Mouse (Mus musculus): ENCODE measurements around the gene Tppp. TPM values are rescaled to one million over a fixed set of nuclear protein-coding genes. Genes with fewer than 3 reads are reported as not detected.

Gene Tppp
- 59.6 and 120 TPM in 2 replicates for polyA plus RNA-seq (2012; ENCODE audit: insufficient read depth, insufficient read length, low replicate concordance, missing spikeins)

GRCm38 (mm10) chr13:74008948-74009718 is at the start of gene Tppp:
Gene Tppp (plus strand): TSS chr13:74009407.
- Histone ChIP-seq H3K4me3 (ENCODE audit: insufficient read depth, low read depth, low read length) (peak within 1 kb of the TSS; percentile 75), H3K4me1 (ENCODE audit: control insufficient read depth, insufficient read depth, low read length) (peaks cover 11% of the 10 kb centered on the region), H3K27ac (ENCODE audit: insufficient read depth, low read depth, low read length) (peak within 1 kb of the TSS; percentile 47)
- TF ChIP-seq CTCF (IDR thresholded peaks at IDR 0.05; ENCODE audit: insufficient read depth, low read depth, low read length) = no peak
- 0 out of 2 replicates have a peak, but pooled peaks have one; percentile 47 for TF ChIP-seq POLR2A (IDR thresholded peaks at IDR 0.05; ENCODE audit: insufficient read depth, low read depth, low read length)
- under 1% methylated on average over 56 of the region's 56 CpGs for WGBS

GRCm38 (mm10) chr13:73960117-73960652 is 49.0 kb upstream of the Tppp start:
- H3K4me3 ChIP-seq (ENCODE audit: insufficient read depth, low read depth, low read length) = no peak overlapping the region
- TF ChIP-seq CTCF (IDR thresholded peaks at IDR 0.05; ENCODE audit: insufficient read depth, low read depth, low read length) (no peak), POLR2A (IDR thresholded peaks at IDR 0.05; ENCODE audit: insufficient read depth, low read depth, low read length) (no peak)
- WGBS = 90% methylated on average over 10 of the region's 10 CpGs
- H3K27ac ChIP-seq (ENCODE audit: insufficient read depth, low read depth, low read length) = no peak overlapping the region
- H3K4me1 ChIP-seq (ENCODE audit: control insufficient read depth, insufficient read depth, low read length) = no peaks in the 10 kb centered on the region

GRCm38 (mm10) chr13:73961177-73961576 is 48.0 kb upstream of the Tppp start:
- TF ChIP-seq POLR2A (IDR thresholded peaks at IDR 0.05; ENCODE audit: insufficient read depth, low read depth, low read length) = no peak
- no peak for TF ChIP-seq CTCF (IDR thresholded peaks at IDR 0.05; ENCODE audit: insufficient read depth, low read depth, low read length)
- WGBS = 74% methylated on average over 4 of the region's 4 CpGs
- Histone ChIP-seq H3K4me3 (ENCODE audit: insufficient read depth, low read depth, low read length) (no peak overlapping the region), H3K27ac (ENCODE audit: insufficient read depth, low read depth, low read length) (no peak overlapping the region), H3K4me1 (ENCODE audit: control insufficient read depth, insufficient read depth, low read length) (no peaks in the 10 kb centered on the region)

- H3K4me3 ChIP-seq (ENCODE audit: insufficient read depth, low read depth, low read length) = no peak within 1 kb of the TSS
- H3K27ac ChIP-seq (ENCODE audit: insufficient read depth, low read depth, low read length) = no peak within 1 kb of the TSS
- no peak for TF ChIP-seq POLR2A (IDR thresholded peaks at IDR 0.05; ENCODE audit: insufficient read depth, low read depth, low read length)
- TF ChIP-seq CTCF (IDR thresholded peaks at IDR 0.05; ENCODE audit: insufficient read depth, low read depth, low read length) = no peak
- no peaks in the 10 kb centered on the region for H3K4me1 ChIP-seq (ENCODE audit: control insufficient read depth, insufficient read depth, low read length)
- 77% methylated on average over 5 of the region's 5 CpGs for WGBS
Observed at GRCm38 (mm10) chr13:73963551-73963950, 45.7 kb upstream of the Tppp start, which contains the start of gene Zdhhc11. Gene Zdhhc11 (plus strand): TSS chr13:73963851.

GRCm38 (mm10) chr13:73970545-73971448 is 38.4 kb upstream of the Tppp start:
- WGBS = 35% methylated on average over 12 of the region's 12 CpGs
- no peak for TF ChIP-seq CTCF (IDR thresholded peaks at IDR 0.05; ENCODE audit: insufficient read depth, low read depth, low read length)
- no peak for TF ChIP-seq POLR2A (IDR thresholded peaks at IDR 0.05; ENCODE audit: insufficient read depth, low read depth, low read length)
- no peak overlapping the region for H3K27ac ChIP-seq (ENCODE audit: insufficient read depth, low read depth, low read length)
- H3K4me3 ChIP-seq (ENCODE audit: insufficient read depth, low read depth, low read length) = no peak overlapping the region
- H3K4me1 ChIP-seq (ENCODE audit: control insufficient read depth, insufficient read depth, low read length) = peaks cover 6% of the 10 kb centered on the region; the same call in 1 of the 2 replicates

- Histone ChIP-seq H3K4me3 (ENCODE audit: insufficient read depth, low read depth, low read length) (no peak overlapping the region), H3K4me1 (ENCODE audit: control insufficient read depth, insufficient read depth, low read length) (peaks cover 6% of the 10 kb centered on the region; the same call in 1 of the 2 replicates), H3K27ac (ENCODE audit: insufficient read depth, low read depth, low read length) (no peak overlapping the region)
- WGBS = 95% methylated on average over 3 of the region's 3 CpGs
- TF ChIP-seq CTCF (IDR thresholded peaks at IDR 0.05; ENCODE audit: insufficient read depth, low read depth, low read length) = no peak
- no peak for TF ChIP-seq POLR2A (IDR thresholded peaks at IDR 0.05; ENCODE audit: insufficient read depth, low read depth, low read length)
Observed at GRCm38 (mm10) chr13:73974523-73974922, 34.7 kb upstream of the Tppp start.

- WGBS = 89% methylated on average over 5 of the region's 5 CpGs
- no peak overlapping the region for H3K27ac ChIP-seq (ENCODE audit: insufficient read depth, low read depth, low read length)
- H3K4me3 ChIP-seq (ENCODE audit: insufficient read depth, low read depth, low read length) = no peak overlapping the region
- no peaks in the 10 kb centered on the region for H3K4me1 ChIP-seq (ENCODE audit: control insufficient read depth, insufficient read depth, low read length)
- TF ChIP-seq POLR2A (IDR thresholded peaks at IDR 0.05; ENCODE audit: insufficient read depth, low read depth, low read length) (no peak), CTCF (IDR thresholded peaks at IDR 0.05; ENCODE audit: insufficient read depth, low read depth, low read length) (no peak)
Observed at GRCm38 (mm10) chr13:73976935-73977334, 32.3 kb upstream of the Tppp start.

- WGBS = 85% methylated on average over 5 of the region's 5 CpGs
Observed at GRCm38 (mm10) chr13:73990325-73990724, 18.9 kb upstream of the Tppp start.

More at GRCm38 (mm10) chr13:73990325-73990724, 18.9 kb upstream of the Tppp start:
- no peak for TF ChIP-seq POLR2A (IDR thresholded peaks at IDR 0.05; ENCODE audit: insufficient read depth, low read depth, low read length)
- TF ChIP-seq CTCF (IDR thresholded peaks at IDR 0.05; ENCODE audit: insufficient read depth, low read depth, low read length) = no peak
- Histone ChIP-seq H3K27ac (ENCODE audit: insufficient read depth, low read depth, low read length) (no peak overlapping the region), H3K4me3 (ENCODE audit: insufficient read depth, low read depth, low read length) (no peak overlapping the region), H3K4me1 (ENCODE audit: control insufficient read depth, insufficient read depth, low read length) (no peaks in the 10 kb centered on the region)
